Mouse (Mus musculus): ENCODE results near the gene Ube2g2.
"Not testable (repeated sequence)": the region's sequence is repeated elsewhere in the genome, so short reads cannot be mapped to it uniquely, and the experiment has no call there.

The Ube2g2 gene

DNA sequence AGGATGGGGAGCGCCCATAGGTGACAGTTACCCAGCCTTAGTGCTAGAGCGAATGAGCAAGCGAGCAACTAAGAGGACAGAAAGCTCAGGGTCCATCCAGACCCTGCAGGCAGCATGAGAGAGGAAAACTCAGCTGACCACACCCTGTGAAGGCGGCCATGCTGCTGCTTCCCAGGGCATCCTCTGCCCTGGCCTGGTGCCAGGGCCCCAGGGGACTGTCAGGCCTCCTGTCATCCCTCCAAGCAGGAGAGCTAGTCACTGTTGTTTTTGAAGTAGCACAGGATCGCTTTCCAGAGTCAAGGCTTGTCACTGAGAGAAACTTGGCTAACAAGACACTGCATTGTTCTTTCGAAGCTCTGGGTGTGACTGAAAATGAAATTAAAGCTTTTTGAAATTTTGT, 16.9 kb downstream of the Ube2g2 start:
- no peak for ATAC-seq (ENCODE audit: low TSS enrichment)

DNA sequence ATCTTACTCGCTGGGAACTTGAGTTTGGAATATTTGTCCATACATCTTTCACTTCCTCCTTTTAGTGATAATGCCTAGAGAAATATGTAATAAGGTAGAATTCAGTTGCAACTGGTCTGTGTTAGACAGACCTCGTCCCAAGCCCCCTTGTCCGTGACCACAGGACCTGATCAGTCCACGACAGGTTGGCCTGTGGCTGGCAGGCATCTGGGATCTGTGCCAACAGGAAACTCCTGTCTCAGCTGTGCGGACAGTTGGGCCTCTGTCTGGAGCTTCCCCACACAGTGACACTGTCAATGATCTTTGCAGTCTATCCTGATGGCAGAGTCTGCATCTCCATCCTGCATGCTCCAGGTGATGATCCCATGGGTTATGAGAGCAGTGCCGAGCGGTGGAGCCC, 21.1 kb downstream of the Ube2g2 start:
- no peak for ATAC-seq (ENCODE audit: low TSS enrichment)

DNA sequence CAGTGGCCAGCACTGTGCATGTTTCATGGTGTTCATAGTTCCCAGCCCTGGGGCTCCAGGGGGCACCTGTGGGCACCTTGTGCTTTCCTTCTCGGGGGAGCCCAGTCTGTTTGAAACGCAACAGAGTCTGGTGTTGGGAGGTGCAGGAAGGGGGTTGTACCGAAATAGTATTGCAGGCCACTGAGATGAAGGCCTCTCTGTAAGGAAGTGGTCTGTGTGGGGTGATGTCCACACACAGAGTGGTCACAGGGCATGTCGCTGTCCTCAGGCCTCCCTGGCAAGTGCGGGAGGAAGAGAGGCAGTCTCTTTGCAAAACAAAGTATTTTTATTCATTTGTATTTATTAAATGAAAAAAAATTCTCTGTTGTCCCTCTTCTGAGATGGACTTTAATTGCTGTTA, 23.5 kb downstream of the Ube2g2 start:
- ATAC-seq (ENCODE audit: low TSS enrichment), result no peak

DNA sequence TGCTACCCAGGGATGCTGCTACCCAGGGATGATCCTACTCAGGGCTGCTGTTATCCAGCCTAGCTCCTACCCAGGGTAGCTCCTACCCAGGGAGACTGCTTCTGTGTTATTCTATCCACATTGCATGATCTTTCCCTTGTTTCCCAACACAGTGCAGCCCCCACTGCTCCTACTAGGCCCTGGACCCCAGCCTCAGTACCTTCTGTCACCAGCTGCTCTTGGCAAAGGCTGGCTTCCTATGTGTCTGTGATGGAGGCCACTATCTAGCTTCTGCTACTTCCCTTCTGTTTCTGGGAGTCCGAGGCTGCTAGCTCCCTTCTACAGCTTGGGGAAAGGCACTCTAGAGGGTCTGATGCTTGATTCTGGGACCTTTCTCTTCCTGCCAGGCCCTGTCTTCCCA, 25.4 kb downstream of the Ube2g2 start:
- ATAC-seq (ENCODE audit: low TSS enrichment), result no peak

DNA sequence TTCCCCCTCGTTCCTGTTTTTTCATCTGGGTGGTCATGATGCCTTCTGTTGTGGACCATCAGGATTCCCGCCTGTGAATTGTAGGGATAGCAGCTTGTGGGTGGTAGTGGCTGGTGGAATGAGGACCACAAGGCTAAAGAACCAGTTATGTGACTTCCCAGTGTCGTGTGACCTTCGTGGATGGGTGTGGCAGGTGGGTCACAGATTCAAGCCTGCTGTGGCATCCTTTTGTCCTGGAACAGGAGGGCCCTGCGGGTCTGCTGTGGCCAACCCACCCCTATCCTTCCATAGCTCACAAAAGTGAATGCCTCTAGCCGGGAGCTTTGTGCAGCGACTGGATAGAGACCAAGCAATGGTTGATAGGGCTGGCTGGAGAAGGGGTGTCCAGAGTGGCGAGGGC, 25.8 kb downstream of the Ube2g2 start:
- ATAC-seq (ENCODE audit: low TSS enrichment), result no peak

DNA sequence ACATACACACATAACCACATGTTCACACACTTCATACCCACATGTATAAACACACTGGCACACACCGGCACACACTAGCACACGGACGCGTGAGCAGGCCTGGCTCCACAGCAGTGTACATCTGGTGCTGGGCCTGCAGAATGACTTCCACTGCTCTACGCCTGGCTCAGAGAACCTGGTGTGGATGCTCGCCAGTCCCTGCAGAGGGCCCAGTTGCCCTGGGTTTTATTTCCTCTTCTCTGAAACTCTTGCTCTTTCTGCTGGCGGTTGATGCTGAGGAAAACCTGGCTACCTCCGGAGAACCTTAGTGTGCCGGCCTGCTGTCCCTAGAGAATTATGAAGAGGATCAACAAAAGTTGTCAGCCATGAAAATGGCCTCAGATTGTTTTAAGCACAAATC, 30.0 kb downstream of the Ube2g2 start:
- no peak for ATAC-seq (ENCODE audit: low TSS enrichment)

DNA sequence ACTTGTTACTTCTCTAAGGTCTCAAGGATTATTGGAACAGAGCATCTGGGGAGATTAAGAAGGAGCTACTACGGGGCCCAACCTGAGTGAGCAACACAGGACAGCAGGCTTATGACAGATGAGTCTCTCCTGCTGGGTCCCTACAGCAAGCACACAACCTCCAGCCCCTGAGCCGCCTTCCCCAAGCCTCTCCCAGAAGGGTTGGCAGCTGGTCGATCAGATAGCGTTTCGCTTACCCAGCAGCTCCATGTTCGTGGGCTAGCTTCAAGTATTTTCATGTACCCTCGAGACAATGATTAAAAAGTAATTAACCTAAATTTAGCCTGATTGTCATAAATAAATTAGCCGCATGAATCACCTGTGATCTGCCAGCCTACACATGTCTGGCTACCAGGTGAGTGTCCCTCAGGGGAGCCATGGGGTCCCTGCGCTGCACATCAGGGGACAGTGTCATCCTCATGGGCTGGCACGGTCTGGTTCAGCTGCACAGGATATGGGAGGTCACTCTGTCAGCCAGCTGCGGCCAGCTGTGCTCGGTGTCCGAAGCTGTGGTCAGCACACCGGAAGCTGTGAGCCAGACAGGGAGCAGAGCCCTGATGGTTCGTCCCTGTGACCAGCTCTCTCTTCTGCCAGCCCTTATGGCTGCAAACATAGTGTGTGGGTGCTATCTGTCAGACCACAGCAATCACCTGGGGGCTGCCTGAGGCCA, 36.4 kb downstream of the Ube2g2 start:
- no peak for ATAC-seq (ENCODE audit: low TSS enrichment)

DNA sequence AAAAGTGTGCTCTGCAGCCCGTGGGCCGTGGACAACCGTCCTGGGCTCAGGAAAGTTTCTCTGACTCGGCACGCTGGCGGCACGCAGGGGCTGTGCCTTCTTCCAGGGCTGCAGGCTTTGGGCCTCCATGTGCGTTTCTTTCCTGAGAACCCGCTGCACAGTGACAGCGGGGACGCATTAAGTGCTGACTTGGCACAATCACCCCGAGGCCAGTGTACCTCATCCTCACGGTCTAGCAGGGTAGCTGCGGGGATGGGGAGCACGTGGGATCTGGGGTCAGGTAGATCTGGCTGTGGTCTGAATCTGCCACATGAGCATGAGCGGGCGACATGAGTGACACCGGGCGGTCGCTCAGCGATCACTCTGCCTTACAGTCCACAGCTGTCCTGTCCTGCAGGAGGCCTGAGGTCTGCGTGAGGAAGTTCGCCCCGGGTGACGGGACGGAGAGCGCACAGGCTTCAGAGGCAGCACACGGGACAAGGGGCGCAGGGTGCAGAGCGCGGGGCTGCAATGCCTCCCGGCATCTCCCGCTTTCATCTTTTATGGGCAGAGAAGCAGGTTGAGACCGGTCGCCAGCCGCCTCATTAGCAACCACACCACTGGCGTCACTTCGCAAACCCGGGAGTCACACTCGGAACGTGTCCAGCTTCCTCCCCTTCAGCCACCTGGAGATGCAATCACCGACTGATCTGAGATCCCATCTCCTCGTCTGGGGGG, 42.0 kb downstream of the Ube2g2 start:
- no peak for ATAC-seq (ENCODE audit: low TSS enrichment)

DNA sequence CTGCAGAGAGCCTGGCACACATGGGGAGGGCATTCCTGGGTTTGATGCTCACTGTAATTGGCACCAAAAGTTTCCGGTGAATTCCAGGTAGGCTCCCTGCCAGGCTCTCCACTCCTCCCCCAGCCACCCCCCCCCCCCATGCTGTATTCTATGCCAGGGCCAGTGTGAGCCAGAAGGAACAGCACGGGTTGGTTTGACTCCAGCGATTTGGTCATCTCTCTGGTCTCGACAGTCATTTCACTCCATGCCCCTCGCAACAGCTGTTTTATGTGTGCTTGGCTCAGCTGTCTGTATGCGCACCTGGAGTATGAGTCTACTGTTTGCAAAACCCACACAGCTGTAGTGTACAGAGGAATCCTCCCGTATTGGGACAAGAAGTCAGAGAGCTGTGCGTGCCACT, 44.3 kb downstream of the Ube2g2 start:
- ATAC-seq (ENCODE audit: low TSS enrichment), result no peak

DNA sequence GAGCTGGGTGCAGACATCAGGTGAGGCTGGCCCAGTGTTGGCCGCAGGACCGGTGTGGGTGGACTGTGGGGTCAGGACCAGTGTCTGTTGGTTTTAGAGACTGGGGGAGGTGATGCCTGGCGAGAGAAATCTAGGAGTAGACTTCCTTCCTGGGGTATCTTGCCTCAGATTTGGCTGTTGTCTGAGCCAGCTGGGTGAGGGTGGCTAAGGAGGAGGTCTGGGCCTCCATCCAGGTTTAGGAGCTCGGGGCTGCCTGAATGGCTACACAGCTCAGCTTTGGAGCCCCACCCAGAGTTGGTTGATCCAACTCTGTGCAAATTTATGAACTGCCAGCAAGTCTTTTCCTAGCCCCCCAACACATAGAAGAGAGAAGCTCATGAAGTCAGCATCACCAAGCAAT, 45.3 kb downstream of the Ube2g2 start:
- ATAC-seq (ENCODE audit: low TSS enrichment), result peak; percentile 88

DNA sequence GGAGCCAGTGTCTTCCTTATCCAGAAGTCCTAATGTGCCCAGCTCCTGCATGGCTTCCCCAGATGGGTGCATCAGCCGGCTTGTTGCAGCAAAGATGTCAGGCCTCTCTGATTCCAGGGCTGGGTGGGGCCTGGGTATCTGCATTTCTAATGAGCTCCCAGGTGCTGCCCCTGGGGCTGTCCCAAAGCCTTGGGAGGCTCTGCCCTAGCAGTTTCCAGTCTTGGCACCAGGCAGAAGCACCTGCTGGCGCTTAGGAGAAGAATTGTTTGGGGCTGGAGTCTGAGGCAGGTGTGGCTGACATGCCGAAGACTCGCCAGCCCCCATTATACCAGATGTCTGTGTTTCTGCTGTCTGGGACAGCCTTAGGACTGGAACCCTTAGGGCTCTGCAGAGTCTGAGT, 48.6 kb downstream of the Ube2g2 start:
- no peak for ATAC-seq (ENCODE audit: low TSS enrichment)

DNA sequence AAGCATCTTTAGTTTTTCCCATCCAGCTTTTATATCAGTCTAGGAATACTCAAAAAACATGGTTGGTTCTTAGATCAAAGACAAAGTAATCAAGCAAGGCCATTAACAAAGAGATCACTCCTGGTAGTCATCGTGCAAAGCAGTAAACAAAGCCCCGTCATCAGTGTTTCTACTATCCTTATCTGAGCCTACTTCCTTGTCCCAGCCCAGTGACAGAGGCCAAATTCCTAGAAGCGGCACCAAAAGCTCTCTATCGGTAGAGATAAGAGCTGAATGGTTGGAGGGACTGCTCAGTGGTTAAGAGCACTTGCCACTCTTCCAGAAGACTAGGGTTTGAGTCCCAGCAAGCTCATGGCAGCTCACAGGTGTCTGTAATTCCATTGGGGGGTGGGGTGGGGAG, 49.4 kb downstream of the Ube2g2 start:
- ATAC-seq (ENCODE audit: low TSS enrichment), result no peak

DNA sequence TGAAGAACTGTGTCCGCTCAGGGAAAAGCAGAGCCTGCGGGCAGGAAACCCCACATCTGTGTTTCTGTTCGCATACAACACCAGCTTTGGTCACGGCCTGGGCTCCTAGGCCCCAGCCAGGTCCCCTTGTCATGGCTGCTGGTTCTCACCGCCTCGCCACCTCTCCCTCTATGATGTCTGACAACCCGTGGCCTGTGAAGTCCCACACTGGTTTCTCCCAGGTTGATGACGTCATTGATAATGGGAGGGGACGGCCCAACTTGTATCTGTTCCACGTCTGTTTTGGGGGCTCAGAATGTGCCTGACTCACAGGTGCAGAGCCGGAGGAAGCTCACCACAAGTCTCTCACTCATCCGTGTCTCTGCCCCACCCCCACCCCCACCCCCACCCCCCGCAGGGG, 51.7 kb downstream of the Ube2g2 start:
- ATAC-seq (ENCODE audit: low TSS enrichment), result no peak

DNA sequence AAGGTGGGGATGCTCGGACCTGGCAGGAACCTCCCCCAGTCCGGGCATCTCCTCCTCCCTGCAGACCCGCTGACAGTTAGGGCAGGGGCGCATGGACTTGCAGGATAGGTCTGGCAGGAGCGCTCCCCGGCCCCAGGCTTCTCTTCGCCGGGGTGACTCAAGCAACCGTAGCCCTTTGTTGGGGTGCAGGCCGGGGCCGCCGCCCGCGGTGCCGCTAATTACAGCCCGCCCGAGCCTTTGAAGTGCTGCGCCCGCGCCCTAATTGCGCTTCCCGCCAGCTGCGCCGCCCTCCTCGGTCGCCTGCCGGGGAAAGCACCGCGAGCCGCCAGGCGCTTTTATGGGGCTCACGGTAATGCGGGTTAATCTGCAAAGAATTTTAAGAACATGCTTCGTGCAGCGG, 55.5 kb downstream of the Ube2g2 start:
- ATAC-seq (ENCODE audit: low TSS enrichment), result no peak

DNA sequence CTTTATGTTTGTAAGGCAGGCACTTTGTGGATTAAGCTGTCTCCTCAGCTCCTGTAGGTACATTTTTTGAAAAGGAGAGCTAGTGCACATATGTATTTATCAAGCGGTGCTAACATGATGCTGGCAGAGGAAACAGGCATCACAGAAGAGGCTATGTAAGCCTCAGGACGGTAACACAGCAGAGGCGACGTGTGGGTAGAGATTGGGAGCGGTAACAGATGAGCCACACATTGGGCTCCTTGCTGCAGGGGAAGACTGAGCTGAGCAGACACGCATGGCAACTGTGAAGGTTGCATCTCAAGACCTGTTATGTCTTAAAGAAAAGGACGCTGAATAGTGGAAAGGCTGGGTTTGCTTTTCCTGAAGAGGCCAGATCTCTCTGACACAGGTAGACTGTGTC, 60.9 kb downstream of the Ube2g2 start:
- ATAC-seq (ENCODE audit: low TSS enrichment), result peak; percentile 94

DNA sequence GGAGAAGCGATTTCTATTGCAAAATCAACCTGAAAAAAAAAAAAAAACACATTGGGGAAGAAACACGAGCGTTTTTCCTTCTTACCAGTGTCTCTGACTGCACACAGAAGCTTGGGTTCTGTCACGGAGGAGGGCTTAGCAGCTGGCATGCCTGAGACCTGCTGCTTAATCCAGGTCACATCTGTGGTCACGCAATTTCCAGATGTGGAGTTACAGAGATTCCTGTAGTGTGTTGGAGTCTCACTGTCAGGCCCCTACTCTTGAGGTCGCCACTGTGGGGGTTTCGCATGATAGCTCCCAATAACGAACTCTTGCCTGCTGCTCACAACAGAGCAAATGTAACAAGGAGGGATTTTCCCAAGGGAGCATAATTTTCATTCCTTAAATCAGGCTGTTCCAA, 62.1 kb downstream of the Ube2g2 start:
- no peak for ATAC-seq (ENCODE audit: low TSS enrichment)

DNA sequence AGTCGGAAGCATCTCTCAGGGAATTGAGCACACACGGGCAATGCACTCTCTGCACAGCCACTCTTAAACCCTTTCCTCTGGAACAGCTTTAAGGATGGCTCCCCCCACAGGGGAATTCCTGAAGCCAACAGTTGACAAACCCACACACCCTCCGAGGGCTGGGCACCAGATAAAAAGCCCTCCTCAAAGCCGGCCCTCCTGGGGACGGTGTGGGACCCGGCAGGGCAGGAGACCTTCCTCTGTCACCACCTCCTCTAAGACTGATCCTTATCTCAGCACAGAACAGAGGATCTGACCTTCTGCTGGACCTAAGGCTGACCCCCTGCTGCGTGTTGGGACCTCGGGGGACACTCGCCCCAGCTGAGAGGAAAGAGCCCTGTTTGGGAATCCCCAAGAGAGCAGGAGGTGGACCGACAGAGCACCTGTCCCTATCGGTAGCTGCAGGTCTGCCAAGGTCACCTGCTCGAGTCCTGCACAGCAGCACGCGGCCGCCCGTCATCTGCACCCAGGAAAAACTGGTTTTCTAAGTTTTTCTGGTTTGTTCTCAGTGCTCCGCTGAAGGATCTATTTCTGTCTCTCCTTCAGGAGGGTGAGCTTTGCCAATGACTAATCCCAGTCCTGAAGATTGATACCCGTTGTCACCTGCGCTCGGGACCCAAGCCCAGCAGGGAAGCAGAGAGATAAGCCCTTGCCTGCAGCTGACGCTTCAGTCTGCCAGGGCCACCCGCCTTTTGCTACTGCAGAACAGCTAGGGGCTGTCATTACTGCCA, 64.0 kb downstream of the Ube2g2 start, which contains the start of gene Tspear:
Gene Tspear (plus strand): TSS at position 675 of the 770 bp plus-strand sequence.
- ATAC-seq (ENCODE audit: low TSS enrichment), result no peak

DNA sequence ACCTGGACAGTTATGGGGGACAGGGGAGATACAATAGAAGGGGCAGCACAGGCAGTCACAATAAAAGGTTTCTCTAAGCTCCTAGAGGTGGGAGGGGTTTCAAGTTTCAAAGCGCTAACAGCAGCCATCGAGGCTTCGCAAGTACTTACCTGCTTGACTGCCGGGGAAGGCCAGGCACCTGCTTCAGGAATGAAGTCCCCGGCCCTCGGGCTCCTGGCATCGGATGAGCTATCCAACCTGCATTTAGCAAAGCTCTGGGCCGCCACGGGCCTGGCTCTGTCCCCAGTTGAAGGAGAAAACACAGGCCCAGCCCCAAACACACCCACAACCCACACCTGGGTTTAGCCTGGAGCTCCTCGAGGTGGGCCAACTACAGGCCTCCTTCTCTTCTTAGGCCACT, 64.9 kb downstream of the Ube2g2 start:
- no peak for ATAC-seq (ENCODE audit: low TSS enrichment)

DNA sequence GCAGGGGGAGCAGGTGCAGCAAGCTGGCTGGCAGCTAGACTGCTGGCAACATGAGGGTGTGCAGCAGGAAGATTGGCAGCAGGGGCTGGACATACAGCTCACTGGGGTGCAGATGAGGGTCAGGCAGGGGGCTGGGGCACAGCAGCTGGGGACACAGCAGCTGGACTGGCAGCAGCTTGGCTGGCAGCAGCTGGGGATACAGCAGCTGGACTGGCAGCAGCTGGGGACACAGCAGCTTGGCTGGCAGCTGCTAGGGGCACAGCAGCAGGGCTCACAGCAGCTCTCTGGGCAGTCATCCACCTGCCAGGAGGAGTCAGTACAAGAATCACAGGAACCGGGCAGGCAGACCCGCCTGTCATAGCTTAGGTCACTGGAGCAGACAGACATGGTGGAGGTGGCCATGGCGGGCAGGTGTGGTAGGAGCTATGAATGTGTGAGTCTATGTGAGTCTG, 68.3 kb downstream of the Ube2g2 start, which contains the start of gene Gm19402:
Gene Gm19402 (minus strand): TSS at position 402 of the 452 bp plus-strand sequence.
- ATAC-seq (ENCODE audit: low TSS enrichment), result not testable (repeated sequence)

Measured in frontal cortex, adult (tissue).